Mouse (Mus musculus): ENCODE data around the gene Gm10837.

- TF ChIP-seq CTCF (IDR thresholded peaks at IDR 0.05; ENCODE audit: low read depth) (no peak), EP300 (IDR thresholded peaks at IDR 0.05; ENCODE audit: low read depth) (no peak)
Observed at GRCm38 (mm10) chr14:122464351-122464762, 26.0 kb upstream of the Gm10837 start.

All from liver, postnatal 0 days (tissue).